Mouse (Mus musculus): ENCODE data around the gene Olfr1412.

Gene Olfr1412

GRCm38 (mm10) chr1:92637501-92638172 is 52.1 kb downstream of the Olfr1412 start:
- DNase-seq (ENCODE audit: low read depth, low spot score) = no peak

DNA sequence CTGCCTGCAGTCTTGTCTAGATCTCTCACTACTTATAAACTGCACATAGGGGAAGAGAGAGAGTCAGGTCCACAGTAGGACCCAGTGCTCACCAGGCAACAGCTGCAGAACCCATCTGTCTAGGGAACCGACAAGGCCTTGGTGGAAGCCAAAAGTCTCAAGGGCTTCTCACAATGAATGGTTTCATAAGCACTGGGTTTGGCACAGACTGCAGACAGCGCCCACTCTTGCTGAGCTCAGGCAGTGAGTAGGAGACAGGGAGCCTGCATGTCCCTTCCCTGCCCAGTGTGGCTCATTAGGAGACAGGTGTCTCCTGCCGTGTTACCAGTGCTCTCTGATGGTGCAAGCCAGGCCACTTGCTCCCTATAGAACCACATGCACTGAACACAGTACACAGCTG is 52.6 kb downstream of the Olfr1412 start:
- no peak for DNase-seq (ENCODE audit: low read depth, low spot score)

- no peak for DNase-seq (ENCODE audit: low read depth, low spot score)
These were observed 53.2 kb downstream of the Olfr1412 start for GRCm38 (mm10) chr1:92638736-92639135.

- no peak for DNase-seq (ENCODE audit: low read depth, low spot score)
These were observed 54.8 kb downstream of the Olfr1412 start for GRCm38 (mm10) chr1:92640393-92640792.
